Mouse (Mus musculus) brain, adult 2 months (tissue): ENCODE measurements around the gene Gzmm.
"Not testable (repeated sequence)": the region's sequence is repeated elsewhere in the genome, so short reads cannot be mapped to it uniquely, and the experiment has no call there.

Experiments used
- DNase-seq: peaks from one replicate; pipeline ENCODE4 v3.0.0; 2011; ENCODE audit warnings: low read depth, low spot score

Gene Gzmm

DNA sequence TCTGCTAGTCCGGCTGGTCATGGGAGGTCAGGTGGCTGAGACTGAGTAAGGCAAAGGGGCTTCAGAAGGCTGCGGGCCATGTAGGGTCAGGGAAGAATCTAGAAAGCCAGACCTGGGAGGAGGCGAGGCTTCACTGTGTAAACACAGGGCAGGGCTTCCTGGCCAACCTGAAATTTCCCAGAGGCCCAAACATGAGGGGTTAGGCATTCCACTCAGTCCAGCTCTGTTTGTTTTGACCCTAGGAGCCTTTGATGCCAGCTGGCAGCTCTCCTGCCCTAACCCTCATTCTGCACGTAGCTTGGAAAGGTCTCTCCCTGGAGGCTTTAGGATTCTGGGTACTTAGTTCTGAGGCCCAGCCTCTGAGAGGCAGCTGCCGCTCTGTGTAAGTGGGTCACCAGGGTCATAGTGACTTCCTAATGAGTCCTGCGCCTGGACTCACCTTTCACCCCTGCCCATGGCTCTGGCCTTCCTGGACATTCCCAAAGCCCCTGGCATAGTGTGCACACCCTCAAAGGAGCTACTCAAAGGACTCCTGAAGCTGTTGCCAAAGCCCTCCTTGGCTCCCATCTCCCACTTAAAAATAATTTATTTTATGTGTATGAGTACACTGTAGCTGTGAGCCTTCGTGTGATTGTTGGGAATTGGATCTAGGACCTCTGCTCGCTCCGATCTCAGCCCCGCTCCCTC is 12.8 kb downstream of the Gzmm start:
- no peak for DNase-seq

DNA sequence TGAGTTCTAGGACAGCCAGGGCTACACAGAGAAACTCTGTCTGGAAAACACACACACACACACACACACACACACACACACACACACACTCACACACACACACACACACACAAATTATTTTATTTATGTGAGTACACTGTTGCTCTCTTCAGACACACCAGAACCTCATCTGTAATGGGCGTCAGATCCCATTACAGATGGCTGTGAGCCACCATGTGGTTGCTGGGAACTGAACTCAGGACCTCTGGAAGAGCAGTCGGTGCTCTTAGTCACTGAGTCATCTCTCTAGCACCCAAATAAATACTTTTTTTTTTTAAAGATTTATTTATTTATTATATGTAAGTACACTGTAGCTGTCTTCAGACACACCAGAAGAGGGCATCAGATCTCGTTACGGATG is 14.2 kb downstream of the Gzmm start:
- not testable (repeated sequence) for DNase-seq

DNA sequence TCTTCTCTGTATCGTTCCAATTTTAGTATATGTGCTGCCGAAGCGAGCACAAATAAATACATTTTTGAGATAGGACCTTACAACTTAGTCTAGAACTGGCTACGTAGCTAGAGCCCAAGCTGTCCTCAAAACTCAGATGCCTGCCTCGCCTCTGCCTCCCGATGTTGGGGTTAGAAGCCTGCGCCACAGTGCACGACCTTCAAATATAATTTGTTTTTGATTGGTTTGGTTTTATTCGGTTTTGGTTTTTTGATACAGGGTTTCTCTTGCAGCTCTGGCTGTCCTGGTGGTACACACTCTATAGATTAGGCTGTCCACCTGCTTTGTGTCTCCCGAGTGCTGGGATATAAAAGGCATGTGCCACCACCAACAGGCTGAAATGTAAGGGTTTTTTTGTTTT is 14.7 kb downstream of the Gzmm start:
- no peak for DNase-seq

DNA sequence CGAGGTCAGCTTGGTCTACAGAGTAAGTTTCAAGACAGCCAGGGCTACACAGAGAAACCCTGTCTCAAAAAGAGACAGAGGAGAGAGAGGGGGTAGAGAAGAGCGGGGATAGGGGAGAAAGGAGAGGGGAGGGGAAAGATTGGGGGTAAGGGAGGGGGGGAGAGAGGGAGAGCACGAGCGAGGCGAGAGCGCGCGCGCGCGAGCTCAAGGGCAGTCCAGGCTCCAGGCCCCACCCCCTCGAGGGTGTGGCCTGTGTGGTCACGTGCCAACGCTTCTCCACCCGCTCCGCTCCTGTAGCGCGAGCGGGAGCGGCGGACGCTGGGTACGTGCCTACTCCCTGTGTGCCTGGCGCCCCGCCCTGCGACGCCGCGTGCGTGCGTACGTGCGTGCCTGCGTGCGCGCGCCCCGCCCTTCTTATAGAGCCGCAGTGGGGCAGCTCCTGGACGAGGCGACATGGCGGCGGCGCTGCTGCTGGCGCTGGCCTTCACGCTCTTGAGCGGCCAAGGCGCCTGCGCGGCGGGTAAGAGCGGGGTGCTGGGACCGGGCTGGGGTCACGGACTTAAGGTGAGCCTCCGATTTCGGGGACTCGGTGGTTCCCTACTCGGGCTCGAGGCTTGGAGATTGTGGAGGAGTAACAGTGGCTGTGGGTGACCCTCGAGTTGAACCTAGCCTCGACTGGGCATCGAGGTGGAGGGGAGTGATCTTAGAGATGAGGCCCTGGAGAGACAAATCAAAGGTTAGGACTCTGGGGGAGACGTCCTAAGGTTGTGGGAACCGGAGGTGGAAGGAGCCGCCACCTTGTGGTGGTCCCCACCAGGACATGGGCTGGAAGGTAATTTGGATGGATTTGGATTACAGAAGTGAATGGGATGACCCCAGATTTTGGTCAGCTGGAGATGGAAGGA is 15.5 kb downstream of the Gzmm start, which contains the start of gene Bsg:
Gene Bsg, plus strand, starts transcription at position 427 of the 905 bp plus-strand sequence.
- DNase-seq, result peak; percentile 100

DNA sequence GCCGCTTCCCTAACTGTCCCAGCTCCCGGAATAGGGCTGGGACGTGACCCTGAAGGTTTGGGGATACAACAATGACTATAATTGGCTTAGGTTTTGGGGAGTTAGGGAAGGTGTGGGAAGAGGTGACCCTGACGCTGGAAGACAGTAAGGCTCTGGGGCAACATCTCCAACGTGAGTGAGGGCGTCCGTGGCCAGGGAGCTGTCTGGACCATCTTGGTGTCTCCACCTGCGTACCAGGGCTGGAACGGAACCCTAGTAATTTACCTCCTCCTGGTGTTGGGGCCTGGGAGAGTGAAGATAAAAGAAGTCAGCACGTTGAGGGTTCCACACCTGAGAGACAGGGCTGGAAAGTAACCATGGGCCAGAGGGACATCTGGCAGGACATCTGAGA is 16.1 kb downstream of the Gzmm start:
- no peak for DNase-seq

DNA sequence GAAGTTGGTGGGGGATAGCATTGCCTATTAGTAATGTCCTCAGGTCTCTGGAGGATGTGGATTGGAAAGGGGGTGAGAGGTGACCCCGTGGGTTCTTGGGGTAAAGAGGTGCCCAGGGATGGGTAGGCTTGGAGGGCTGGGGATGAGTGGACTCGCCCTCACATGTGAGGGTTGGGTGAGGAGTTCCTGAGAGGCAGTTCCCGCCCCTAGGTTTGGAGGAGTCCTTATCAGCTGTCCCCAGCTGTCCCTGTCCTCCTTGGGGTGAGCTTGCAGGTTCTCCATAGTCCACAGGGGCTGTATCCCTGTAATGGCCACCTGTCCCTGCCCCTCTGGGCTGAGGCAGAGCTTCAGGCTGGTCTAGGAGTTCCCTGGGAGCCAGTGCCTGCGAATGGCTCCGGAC is 17.1 kb downstream of the Gzmm start:
- DNase-seq, result no peak

DNA sequence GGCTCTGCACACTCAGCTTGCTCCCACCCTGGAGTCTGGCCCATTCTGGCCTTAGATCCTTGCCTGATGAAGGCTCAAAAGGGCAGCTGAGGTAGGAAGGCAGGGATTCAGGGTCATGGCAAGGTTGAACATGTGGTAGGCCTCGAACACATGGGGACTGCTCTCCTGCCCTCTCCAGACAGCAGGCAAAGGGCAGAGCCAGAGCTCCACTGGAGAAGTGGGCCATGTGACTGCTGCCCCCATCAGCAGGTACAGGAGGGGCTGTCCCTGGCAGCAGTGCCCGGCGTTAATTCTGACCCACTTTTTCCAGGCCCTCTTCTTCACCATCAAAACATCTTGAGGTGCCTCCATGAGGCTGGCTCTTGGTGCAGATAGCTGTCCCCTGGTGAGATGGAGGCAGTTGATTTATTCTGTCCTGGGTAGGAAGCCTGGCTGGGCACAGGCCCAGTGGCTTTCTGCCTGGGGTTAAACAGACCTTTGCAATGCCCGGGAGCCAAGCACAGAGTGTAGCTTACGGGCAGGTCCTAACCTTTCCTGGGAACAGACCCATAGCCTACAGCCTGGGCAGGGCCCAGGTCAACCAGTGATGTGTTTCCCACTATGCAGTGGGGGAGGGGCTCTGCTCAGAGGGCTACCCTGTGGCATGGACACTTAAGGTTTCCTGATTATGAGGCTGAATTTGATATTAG is 17.7 kb downstream of the Gzmm start:
- peak; percentile 52 for DNase-seq

DNA sequence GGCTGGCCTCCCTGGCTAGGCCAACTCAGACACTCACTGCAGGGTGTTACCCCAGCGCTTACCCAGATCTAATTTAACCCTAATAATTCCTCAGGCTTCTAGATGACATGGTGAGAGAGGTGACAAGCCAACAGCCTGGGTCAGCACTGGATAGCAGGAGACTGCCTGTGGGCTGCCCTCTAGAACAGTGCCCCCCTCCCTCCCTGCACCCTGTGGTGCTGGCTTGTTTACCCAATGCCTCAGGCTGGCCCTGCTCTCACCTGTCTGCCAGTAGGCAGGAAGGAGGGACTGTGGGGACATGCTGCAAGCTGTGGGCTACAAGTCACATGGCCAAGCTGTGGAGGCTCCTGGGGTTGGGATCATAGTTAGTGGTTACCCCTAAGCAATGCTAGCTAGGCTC is 18.3 kb downstream of the Gzmm start:
- DNase-seq, result peak; percentile 79

DNA sequence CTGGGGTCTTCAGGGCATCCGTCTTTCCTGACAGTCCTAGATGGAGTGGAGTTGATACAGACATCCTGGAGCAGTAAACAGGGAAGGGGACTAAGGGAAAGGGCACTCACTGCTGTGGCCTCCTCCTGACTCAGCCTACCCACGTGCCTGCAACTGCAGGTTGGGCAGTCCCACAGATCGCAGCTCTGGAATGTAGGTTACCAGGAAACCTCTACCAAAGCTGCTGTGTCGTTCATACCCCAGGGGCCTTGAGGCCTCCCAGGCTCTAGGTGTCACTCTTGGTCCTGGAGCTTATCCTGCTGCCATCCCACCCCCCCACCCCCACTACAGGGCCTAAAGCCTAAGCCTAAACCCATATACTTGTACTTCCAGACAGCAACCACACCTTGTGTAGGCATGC is 18.9 kb downstream of the Gzmm start:
- peak; percentile 53 for DNase-seq

DNA sequence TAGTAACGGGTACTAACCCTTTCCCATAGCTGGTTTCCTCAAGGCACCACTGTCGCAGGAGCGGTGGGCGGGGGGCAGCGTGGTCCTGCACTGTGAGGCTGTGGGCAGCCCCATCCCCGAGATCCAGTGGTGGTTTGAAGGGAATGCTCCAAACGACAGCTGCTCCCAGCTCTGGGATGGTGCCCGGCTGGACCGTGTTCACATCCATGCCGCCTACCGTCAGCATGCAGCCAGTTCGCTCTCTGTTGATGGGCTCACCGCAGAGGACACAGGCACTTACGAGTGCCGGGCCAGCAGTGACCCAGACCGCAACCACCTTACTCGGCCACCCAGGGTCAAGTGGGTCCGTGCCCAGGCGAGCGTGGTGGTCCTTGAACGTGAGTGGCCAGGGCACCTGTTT is 19.8 kb downstream of the Gzmm start:
- no peak for DNase-seq

DNA sequence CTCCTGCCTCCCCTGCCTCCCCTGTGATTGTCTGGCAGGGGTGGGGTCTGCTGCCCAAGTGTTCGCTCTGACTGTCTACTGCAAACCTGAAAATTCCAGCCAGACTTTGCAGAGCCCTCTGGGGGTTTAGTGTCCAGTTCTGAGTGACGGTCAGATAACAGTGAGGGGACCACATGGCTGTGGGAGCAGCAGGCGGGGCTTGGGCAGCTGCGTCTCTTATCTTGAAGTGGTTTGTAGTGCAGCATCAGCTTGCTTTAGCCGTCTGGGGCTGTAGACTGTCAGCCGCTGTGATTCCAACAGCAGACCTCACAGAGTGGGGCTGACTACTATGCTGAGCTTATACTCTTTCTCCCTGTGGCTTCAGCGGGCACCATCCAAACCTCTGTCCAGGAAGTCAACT is 20.5 kb downstream of the Gzmm start:
- no peak for DNase-seq

DNA sequence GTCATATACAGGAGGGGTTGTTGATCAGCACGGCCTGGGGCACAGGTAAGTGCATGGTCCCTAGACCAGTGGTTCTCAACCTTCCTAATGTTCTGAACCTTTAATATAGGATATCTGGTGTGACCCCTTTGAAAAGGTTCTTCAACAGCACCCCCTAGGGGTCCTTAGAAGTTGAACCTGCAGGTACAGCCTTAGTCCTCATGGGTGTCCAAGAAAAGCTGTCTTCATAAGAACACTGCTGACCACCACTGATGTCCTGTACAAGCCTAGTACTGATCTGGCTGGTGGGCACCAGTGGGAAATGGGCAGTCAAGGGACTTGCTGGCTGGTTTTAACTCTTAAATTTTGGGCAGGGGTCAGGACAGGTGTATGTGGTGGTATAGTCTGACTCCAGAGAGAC is 23.2 kb downstream of the Gzmm start:
- peak; percentile 46 for DNase-seq

DNA sequence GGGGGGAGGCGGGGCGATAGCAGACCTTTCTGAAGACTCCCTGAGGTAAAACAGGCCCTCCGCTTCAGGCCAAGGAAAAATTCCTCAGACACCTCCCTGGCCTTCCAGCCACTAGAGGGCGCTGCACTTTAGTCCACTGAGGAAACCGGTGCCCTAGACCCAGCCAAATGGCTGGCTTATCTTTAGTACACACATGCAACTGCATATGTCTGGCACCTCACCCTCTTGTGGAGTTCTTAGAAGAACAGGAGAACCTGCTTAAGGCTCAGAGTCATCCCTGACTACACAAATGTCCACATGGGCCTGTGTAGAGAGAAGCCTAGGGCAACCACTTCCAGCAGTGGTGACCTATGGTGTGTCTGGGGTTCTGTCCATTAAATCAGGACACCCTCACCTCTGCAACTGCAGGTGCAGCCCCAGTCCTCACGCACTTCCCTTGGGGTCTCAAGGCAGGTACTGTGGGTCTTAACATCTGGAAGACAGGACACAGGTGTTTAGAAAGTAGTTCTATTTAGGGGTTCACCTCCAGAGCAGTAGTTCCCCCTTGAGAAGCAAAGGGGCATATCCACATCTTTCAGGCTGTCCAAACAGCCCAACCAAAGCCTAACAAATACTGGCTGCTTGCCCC is 23.8 kb downstream of the Gzmm start:
- peak; percentile 93 for DNase-seq

DNA sequence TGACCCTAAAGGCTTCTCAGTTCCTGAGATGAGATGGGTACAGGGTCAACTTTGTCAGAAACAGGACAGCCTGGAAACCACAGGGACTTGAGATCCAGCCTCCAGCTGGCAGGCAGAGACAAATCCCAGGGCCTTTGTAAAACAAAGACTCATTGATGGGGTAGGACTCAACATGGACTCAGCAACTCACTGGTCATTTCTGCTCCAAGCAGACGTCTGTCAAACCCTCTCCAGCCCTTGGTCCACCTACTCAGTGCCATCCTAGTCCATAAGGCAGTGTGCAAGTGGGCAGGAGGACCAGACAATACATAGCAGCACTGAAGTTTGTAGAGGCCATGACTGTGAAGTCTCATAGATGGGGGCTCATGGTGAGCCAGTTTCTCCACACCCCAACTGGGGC is 24.3 kb downstream of the Gzmm start:
- DNase-seq, result peak; percentile 62

DNA sequence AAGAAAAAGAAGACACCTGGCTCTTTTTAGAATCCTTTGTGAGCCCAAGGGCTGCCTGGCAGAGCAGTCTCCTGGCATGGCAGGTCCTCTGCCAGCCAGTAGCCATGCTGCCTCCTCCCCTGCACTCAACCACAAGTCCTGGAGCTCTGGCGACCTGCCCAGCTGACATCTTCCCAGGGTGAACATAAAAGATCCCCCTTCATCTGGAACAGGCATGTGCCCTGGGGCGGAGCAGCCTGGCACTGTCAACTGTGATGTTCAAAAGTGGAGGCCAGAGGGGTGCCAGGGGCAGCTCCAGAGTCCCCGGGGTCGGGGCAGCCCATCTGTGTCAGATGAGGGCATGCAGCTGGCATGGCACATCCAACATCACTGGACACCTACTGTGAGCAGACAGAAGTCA is 26.2 kb downstream of the Gzmm start:
- peak; percentile 53 for DNase-seq

DNA sequence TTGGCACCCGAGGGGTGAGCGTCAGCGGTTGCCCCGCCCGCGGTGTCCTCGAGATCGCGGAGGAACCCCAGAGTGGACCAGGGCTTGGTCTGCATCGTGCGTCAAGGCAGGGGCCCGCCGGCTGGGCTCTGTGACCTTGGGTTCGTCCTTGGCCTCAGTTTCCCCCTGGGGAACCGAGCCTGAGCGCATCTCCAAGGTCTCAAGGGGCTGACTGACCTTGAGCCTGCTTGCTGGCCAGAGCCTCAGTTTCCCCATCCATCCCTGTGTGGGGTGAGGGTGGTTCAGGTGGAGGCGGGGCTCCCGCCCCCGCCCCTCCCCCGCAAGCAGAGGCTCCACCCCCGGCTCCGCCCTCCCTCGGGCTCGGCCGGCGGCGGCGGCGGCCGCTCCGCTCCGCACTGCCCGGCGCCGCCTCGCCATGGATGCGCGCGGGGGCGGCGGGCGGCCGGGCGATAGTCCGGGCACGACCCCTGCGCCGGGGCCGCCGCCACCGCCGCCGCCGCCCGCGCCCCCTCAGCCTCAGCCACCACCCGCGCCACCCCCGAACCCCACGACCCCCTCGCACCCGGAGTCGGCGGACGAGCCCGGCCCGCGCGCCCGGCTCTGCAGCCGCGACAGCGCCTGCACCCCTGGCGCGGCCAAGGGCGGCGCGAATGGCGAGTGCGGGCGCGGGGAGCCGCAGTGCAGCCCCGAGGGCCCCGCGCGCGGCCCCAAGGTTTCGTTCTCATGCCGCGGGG is 27.6 kb downstream of the Gzmm start, which contains the start of gene Hcn2:
Gene Hcn2, plus strand, starts transcription at position 381 of the 734 bp plus-strand sequence.
- peak; percentile 71 for DNase-seq

DNA sequence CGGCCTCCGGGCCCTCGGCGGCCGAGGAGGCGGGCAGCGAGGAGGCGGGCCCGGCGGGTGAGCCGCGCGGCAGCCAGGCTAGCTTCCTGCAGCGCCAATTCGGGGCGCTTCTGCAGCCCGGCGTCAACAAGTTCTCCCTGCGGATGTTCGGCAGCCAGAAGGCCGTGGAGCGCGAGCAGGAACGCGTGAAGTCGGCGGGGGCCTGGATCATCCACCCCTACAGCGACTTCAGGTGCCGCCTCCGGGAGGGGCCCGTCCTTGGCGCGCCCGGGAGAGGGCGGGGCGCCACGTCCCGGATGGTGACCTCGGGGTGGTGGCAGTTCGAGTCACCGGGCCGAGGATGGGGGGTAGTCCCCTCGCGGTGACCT is 28.2 kb downstream of the Gzmm start:
- peak; percentile 78 for DNase-seq

DNA sequence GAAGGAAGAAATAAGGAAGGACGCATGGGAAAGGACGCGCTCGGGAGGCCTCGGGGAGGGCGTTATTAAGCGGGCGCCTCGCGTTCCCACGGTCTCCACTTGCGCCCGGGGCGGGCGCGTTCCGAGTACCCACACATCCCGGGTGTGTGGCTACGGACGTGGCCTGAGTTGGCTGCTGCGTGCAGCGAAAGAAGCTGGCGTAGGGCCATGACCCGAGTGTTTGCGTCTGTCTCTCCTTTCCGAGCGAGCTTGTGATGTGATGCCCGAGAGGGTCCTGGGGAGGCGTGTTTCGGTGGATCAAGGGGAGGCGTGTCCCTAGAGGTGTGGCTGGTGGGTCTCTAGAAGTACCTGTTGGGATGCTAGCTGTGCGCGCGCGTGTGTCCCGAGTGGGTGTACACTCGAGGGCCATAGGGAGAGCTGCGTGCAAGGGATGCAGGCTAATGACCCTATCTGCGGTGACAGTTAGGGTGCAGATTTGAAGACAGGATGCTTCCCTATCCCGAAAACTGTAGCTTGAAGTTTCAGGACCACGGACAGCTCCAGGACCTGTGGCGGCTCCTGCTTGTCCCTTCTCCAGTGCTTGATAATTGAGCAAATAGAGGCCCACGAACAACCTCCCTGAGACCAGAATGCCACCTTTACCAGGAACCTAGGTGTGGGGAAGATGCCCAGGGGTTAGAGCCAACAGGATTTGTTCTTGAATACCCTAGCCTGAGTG is 29.0 kb downstream of the Gzmm start:
- peak; percentile 56 for DNase-seq

DNA sequence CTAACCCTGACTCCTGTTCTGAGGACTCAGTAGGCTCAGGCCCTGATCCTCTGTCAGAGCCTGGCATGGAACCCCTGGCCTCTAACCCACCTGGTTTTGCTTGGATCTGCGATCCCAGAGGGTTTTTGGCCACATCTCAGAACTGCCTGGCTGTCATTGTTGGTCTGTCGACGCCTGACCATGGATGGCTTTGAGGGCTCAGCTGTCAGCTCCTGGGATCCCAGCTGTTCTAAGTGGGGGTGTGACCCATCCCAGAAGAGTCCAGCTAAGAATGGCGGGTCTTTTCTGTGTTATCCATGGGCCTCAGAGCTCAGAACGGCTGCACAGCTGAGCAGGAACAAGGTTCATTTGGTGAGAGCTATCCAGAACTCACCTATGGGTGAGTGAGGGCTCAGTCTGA is 32.3 kb downstream of the Gzmm start:
- no peak for DNase-seq

DNA sequence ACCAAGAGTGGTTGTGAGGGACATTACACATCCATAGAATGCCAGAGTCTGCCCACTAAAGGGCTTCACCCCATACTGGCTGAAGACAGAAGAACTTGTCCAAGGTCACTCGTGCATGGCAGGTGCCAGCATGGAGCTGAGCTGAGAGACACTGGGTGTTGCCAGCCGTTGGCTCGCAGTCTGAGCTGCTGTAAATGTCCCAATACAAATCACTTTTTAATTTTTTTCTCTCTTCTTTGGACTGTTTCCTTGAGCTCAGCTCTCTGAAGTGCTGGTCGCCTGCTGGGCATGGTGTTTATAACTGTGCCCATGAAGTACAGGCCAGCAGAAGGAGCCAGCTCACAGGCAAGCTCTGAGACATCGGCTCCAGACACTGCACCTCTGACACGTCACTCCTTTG is 34.2 kb downstream of the Gzmm start:
- DNase-seq, result peak; percentile 55

DNA sequence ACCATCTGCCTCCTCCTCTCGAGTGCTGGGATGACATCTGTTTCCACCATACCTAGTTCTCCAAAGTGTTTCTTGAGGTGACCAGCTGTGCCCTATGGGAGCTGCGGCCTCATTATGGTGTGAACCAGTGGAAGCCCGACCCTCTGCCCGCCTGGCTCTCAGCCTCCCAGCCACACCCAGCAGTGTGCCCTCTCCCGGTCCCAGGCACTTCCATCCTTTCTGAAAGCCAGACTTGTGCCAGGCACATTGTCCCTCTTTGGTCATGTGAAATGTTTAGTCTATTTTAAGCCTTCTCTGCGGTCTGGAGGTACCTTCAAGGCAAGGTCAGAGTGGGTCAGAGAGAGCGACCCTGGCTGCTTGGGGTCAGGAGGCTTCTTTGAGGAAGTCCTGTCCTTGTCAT is 34.9 kb downstream of the Gzmm start:
- DNase-seq, result no peak
